Mouse (Mus musculus): ENCODE measurements around the gene Fam234b.

GRCm38 (mm10) chr6:135187076-135187917 is 10.5 kb upstream of the Fam234b start:
- TF ChIP-seq CTCF (IDR thresholded peaks at IDR 0.05; ENCODE audit: low read depth) (no peak), EP300 (IDR thresholded peaks at IDR 0.05; ENCODE audit: low read depth) (no peak)

Measured in liver, postnatal 0 days (tissue).